Mouse (Mus musculus) midbrain, embryonic 13.5 days (tissue): ENCODE results near the gene Lif. TPM values are rescaled to one million over a fixed set of nuclear protein-coding genes. Genes with fewer than 3 reads are reported as not detected.

ENCODE experiments used
- ATAC-seq: fragments of 200-750 bp; cut with Nextera tagmentation; 2 replicates; pipeline ENCODE4 v1.8.0; 2017; ENCODE audit warnings: mild to moderate bottlenecking, moderate TSS enrichment, moderate library complexity
- H3K27ac ChIP-seq: fragments of 300-500 bp; sonication (generic); 2 replicates; pipeline ENCODE4 v1.5.1; 2015; ENCODE audit warnings: inconsistent platforms, mild to moderate bottlenecking, moderate library complexity
- H3K27me3 ChIP-seq: fragments of 300-500 bp; sonication (generic); 2 replicates; pipeline ENCODE4 v1.6.1; 2015; ENCODE audit warnings: mild to moderate bottlenecking, inconsistent platforms
- H3K36me3 ChIP-seq: fragments of 300-500 bp; sonication (generic); 2 replicates; pipeline ENCODE4 v1.6.1; 2015; ENCODE audit warnings: mild to moderate bottlenecking, inconsistent platforms
- H3K4me1 ChIP-seq: fragments of 300-500 bp; sonication (generic); replicated peaks from 2 replicates; pipeline ENCODE4 v1.6.1; 2015; ENCODE audit warnings: inconsistent platforms
- H3K4me2 ChIP-seq: fragments of 300-500 bp; sonication (generic); replicated peaks from 2 replicates; pipeline ENCODE4 v1.6.1; 2015; ENCODE audit warnings: moderate library complexity, mild to moderate bottlenecking, inconsistent platforms
- H3K4me3 ChIP-seq: fragments of 300-500 bp; sonication (generic); replicated peaks from 2 replicates; pipeline ENCODE4 v1.5.1; 2015; ENCODE audit warnings: mild to moderate bottlenecking, inconsistent platforms
- H3K9ac ChIP-seq: fragments of 300-500 bp; sonication (generic); replicated peaks from 2 replicates; pipeline ENCODE4 v1.6.1; 2015; ENCODE audit warnings: mild to moderate bottlenecking, inconsistent platforms
- H3K9me3 ChIP-seq: fragments of 300-500 bp; sonication (generic); 2 replicates; pipeline ENCODE4 v1.6.1; 2016; ENCODE audit warnings: mild to moderate bottlenecking, inconsistent platforms
- WGBS: fragments of 180-500 bp; shearing (Covaris S2); methylation state at CpG from one replicate; pipeline ENCODE4 v1.1.7; 2015; 5-methylcytosine and 5-hydroxymethylcytosine counted together
- polyA plus RNA-seq: library from polyadenylated mRNA; unstranded; fragments of >200 nt; fragmentation: Nextera tagmentation; extraction: Ambion mirVana; gene quantifications from 2 replicates; pipeline ENCODE4 v1.2.1, GENCODE M21; 2015

The Lif gene
- polyA plus RNA-seq, 1 experiment from 2014 or later = 0.19 TPM

- H3K4me1 ChIP-seq = no peaks in the 10 kb centered on the region
- no peak overlapping the region for H3K27ac ChIP-seq
- WGBS = 75% methylated on average over 7 of the region's 7 CpGs
- no peaks in the 10 kb centered on the region for H3K36me3 ChIP-seq
- H3K9me3 ChIP-seq = no peaks in the 10 kb centered on the region
- H3K27me3 ChIP-seq = no peaks in the 10 kb centered on the region
- H3K4me3 ChIP-seq = no peak overlapping the region
- H3K4me2 ChIP-seq = no peak overlapping the region
- no peak overlapping the region for H3K9ac ChIP-seq
- no peak for ATAC-seq
Measured at GRCm38 (mm10) chr11:4250290-4250689, 7.1 kb upstream of the Lif start.

DNA sequence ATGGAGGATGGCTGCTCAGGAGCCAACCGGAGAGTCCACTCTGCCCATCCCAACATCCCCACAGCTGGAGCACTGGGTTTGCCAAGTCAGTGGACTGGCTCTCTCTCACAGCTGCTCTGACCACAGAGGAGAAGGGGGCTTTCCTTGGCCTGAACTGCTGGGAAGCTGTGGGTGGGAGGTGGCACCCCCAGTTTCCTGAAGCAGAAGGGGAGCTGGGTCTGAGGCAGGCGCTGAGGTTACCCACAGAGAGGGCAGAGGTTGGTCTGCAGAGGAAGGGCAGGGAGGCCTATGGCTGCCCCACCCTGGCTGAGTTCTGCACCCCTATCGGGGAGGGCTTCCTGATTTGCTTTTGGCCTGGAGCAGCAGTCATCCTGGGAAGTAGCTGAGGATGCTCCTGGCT is 6.0 kb upstream of the Lif start:
- no peak for ATAC-seq
- WGBS = 75% methylated on average over 3 of the region's 3 CpGs
- H3K4me1 ChIP-seq = no peaks in the 10 kb centered on the region

DNA sequence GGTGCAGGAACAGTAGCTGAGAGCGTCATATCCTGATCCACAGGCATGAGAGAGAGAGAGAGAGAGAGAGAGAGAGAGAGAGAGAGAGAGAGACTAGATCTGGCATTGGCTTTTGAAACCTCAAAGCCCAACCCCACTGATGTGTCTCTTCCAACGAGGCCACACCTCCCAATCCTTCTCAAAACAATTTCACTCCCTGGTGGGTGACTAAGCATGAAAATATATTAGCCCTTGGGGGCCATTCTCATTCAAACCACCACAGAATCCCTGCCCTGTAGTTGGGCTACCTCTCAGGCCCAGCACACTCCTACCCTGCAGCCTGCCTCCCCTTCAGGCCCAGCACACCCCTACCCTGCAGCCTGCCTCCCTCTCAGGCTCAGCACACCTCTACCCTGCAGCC is 4.5 kb upstream of the Lif start:
- Histone ChIP-seq H3K4me1 (no peaks in the 10 kb centered on the region), H3K27ac (no peak overlapping the region), H3K36me3 (no peaks in the 10 kb centered on the region), H3K4me3 (no peak overlapping the region), H3K27me3 (no peaks in the 10 kb centered on the region), H3K4me2 (no peak overlapping the region), H3K9me3 (no peaks in the 10 kb centered on the region), H3K9ac (no peak overlapping the region)
- ATAC-seq = no peak
- WGBS = 89% methylated on average over 2 of the region's 2 CpGs

More for the DNA sequence above, 6.0 kb upstream of the Lif start:
- Histone ChIP-seq H3K9me3 (no peaks in the 10 kb centered on the region), H3K9ac (no peak overlapping the region), H3K4me2 (no peak overlapping the region), H3K27ac (no peak overlapping the region), H3K36me3 (no peaks in the 10 kb centered on the region), H3K4me3 (no peak overlapping the region), H3K27me3 (no peaks in the 10 kb centered on the region)

DNA sequence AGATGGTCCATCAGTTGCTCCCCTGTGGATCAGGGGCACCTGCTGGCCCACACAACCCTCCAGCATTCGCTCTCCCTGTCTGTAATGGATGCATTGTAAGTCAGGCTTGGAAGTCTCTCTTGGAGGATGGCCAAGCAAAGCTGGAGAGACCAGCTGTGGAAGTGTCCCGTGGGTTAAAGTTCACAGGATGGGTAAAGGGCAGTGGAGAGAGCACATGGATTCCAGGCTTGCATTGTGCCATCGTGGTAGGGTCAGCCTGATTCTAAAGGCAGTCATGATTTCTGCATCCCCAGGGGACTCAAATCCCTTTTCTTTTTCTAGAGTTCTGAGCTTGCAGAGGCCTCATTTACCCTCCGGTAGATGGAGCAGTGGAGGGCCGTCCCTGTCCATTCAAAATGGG is 399 bp downstream of the Lif start:
- Histone ChIP-seq H3K4me3 (no peak overlapping the region), H3K27ac (no peak overlapping the region), H3K4me2 (no peak overlapping the region), H3K9me3 (no peaks in the 10 kb centered on the region), H3K27me3 (0 out of 2 replicates have a peak, but pooled peaks cover 8% of the 10 kb centered on the region), H3K36me3 (no peaks in the 10 kb centered on the region), H3K9ac (no peak overlapping the region), H3K4me1 (peaks cover 14% of the 10 kb centered on the region)
- ATAC-seq = no peak
- 62% methylated on average over 5 of the region's 5 CpGs for WGBS

DNA sequence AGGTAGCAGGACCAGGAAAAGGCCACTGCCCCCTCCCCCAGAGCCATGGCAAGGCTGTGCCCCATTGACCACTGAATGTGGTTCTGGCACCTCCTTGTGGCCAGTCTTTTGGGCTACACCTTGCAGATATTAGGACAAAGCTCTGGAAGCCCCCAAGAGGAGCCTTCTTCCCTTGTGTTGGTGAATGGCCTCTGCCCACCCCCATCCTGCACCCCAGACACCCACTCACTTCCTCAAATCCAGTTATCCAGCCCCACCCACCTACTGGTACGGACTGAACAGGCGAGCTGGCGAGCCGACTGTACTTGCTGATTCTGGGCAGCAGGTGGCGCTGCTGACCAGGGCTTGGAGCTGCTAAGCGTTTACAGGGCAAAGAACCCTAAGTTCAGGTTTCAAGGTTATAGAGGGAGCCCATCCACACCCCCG is 1.3 kb downstream of the Lif start:
- Histone ChIP-seq H3K4me1 (peaks cover 16% of the 10 kb centered on the region), H3K27me3 (peaks cover 11% of the 10 kb centered on the region; the same call in 1 of the 2 replicates), H3K27ac (no peak overlapping the region), H3K36me3 (no peaks in the 10 kb centered on the region), H3K9me3 (no peaks in the 10 kb centered on the region), H3K4me3 (peak overlapping the region; percentile 25), H3K9ac (no peak overlapping the region), H3K4me2 (peak overlapping the region; percentile 51)
- ATAC-seq = peak; percentile 63
- WGBS = 1% methylated on average over 7 of the region's 7 CpGs

GRCm38 (mm10) chr11:4260463-4261187 is 3.3 kb downstream of the Lif start:
- WGBS = 50% methylated on average over 14 of the region's 14 CpGs
- no peak overlapping the region for H3K4me3 ChIP-seq
- H3K4me2 ChIP-seq = no peak overlapping the region
- H3K27ac ChIP-seq = no peak overlapping the region
- H3K4me1 ChIP-seq = peaks cover 16% of the 10 kb centered on the region
- no peaks in the 10 kb centered on the region for H3K36me3 ChIP-seq
- ATAC-seq = no peak
- no peak overlapping the region for H3K9ac ChIP-seq
- peaks cover 31% of the 10 kb centered on the region for H3K27me3 ChIP-seq
- H3K9me3 ChIP-seq = no peaks in the 10 kb centered on the region

- WGBS = 40% methylated on average over 7 of the region's 7 CpGs
- H3K4me1 ChIP-seq = peaks cover 16% of the 10 kb centered on the region
- H3K9ac ChIP-seq = no peak overlapping the region
- peaks cover 36% of the 10 kb centered on the region for H3K27me3 ChIP-seq
- ATAC-seq = 0 out of 2 replicates have a peak, but pooled peaks have one; percentile 15
- H3K36me3 ChIP-seq = no peaks in the 10 kb centered on the region
- no peak overlapping the region for H3K4me3 ChIP-seq
- H3K4me2 ChIP-seq = no peak overlapping the region
- H3K9me3 ChIP-seq = no peaks in the 10 kb centered on the region
- H3K27ac ChIP-seq = no peak overlapping the region
Measured at GRCm38 (mm10) chr11:4261188-4261494, 3.8 kb downstream of the Lif start.

GRCm38 (mm10) chr11:4261969-4262368 is 4.6 kb downstream of the Lif start:
- no peak overlapping the region for H3K27ac ChIP-seq
- WGBS = 39% methylated on average over 5 of the region's 5 CpGs

GRCm38 (mm10) chr11:4262847-4263246 is 5.5 kb downstream of the Lif start:
- Histone ChIP-seq H3K4me1 (peaks cover 24% of the 10 kb centered on the region), H3K9me3 (no peaks in the 10 kb centered on the region), H3K9ac (no peak overlapping the region), H3K27me3 (peaks cover 52% of the 10 kb centered on the region), H3K36me3 (no peaks in the 10 kb centered on the region), H3K27ac (no peak overlapping the region), H3K4me2 (no peak overlapping the region), H3K4me3 (no peak overlapping the region)
- 26% methylated on average over 7 of the region's 7 CpGs for WGBS
- ATAC-seq = no peak

More at GRCm38 (mm10) chr11:4261969-4262368, 4.6 kb downstream of the Lif start:
- H3K27me3 ChIP-seq = peaks cover 44% of the 10 kb centered on the region
- no peak overlapping the region for H3K9ac ChIP-seq
- no peaks in the 10 kb centered on the region for H3K36me3 ChIP-seq
- ATAC-seq = 0 out of 2 replicates have a peak, but pooled peaks have one; percentile 14
- no peak overlapping the region for H3K4me2 ChIP-seq
- H3K9me3 ChIP-seq = no peaks in the 10 kb centered on the region
- peaks cover 22% of the 10 kb centered on the region for H3K4me1 ChIP-seq
- H3K4me3 ChIP-seq = no peak overlapping the region

GRCm38 (mm10) chr11:4263296-4263695 is 5.9 kb downstream of the Lif start:
- Histone ChIP-seq H3K36me3 (no peaks in the 10 kb centered on the region), H3K27me3 (peaks cover 57% of the 10 kb centered on the region), H3K9ac (no peak overlapping the region), H3K9me3 (no peaks in the 10 kb centered on the region), H3K4me3 (no peak overlapping the region), H3K27ac (no peak overlapping the region), H3K4me1 (peaks cover 24% of the 10 kb centered on the region), H3K4me2 (no peak overlapping the region)
- WGBS = 21% methylated on average over 1 of the region's 1 CpGs
- ATAC-seq = no peak

DNA sequence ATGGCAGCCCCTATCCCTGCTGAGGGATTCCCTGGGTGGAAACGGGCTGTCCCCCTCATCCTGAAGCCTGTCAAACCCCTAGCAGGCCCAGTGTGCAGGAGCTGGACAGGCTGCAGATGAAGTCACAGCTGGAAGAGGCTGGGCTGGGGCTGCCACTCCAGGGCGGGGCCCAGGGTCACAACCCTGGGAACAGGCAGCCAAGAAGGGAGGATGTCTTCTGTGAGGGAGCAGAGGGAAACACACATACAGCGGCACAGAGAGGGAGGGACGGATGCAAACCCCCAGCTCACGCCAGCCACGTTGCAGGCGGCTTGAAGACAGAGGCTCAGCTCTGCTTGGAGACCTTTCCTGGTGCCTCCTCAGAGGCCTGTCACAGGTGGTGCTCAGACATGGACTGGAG is 6.7 kb downstream of the Lif start:
- Histone ChIP-seq H3K9me3 (no peaks in the 10 kb centered on the region), H3K36me3 (no peaks in the 10 kb centered on the region), H3K4me3 (no peak overlapping the region), H3K4me2 (no peak overlapping the region), H3K4me1 (peaks cover 24% of the 10 kb centered on the region), H3K27ac (no peak overlapping the region), H3K27me3 (peaks cover 65% of the 10 kb centered on the region), H3K9ac (no peak overlapping the region)
- no peak for ATAC-seq
- 69% methylated on average over 7 of the region's 7 CpGs for WGBS

DNA sequence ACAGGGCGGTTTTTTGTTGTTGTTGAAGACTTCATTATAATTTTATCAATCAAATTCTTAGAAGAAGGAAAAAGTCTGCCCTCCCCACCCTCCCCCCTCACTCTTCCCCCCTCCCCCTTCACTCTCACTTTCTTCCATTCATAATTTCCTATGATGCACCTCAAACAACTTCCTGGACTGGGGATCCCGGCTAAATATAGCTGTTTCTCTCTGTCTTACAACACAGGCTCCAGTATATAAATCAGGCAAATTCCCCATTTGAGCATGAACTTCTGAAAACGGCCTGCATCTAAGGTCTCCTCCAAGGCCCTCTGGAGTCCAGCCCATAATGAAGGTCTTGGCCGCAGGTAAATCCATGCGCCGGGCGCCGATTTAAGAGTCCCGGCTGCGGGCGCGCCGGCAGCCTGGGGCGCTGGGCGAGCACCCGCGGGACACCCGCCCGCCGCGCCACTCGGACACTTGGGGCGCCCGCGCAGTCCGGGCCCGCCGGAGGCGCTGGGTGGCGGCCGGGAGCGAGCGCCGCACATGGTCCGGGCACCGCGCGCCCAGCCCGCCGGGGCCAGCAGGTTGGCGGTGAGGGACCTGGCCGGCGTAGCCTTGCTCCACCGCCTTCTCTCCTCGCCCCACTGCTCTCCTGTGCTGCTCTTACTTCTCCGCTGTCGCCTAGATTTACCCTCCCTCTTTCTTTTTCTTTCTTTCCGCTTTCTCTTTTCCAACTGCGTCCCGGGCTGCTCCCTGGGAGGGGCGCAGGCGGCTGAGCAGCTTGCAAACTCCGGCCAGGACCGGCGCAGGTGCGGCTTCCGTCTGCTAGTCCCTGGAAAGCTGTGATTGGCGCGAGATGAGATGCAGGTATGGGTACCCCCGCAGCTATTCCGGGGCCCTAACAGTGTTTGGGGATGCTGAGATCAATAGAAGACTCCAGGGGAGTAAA is 9.2 kb downstream of the Lif start:
- H3K36me3 ChIP-seq = no peaks in the 10 kb centered on the region
- no peak overlapping the region for H3K27ac ChIP-seq
- ATAC-seq = 0 out of 2 replicates have a peak, but pooled peaks have one; percentile 31
- peak overlapping the region; percentile 52 for H3K4me3 ChIP-seq
- H3K27me3 ChIP-seq = peaks cover 79% of the 10 kb centered on the region
- WGBS = under 1% methylated on average over 49 of the region's 61 CpGs
- H3K4me1 ChIP-seq = peaks cover 17% of the 10 kb centered on the region
- no peaks in the 10 kb centered on the region for H3K9me3 ChIP-seq
- H3K9ac ChIP-seq = peak overlapping the region; percentile 63
- H3K4me2 ChIP-seq = peak overlapping the region; percentile 92
